ENCODE assay signal across 7 mouse cellular contexts in the genomic region with DNA sequence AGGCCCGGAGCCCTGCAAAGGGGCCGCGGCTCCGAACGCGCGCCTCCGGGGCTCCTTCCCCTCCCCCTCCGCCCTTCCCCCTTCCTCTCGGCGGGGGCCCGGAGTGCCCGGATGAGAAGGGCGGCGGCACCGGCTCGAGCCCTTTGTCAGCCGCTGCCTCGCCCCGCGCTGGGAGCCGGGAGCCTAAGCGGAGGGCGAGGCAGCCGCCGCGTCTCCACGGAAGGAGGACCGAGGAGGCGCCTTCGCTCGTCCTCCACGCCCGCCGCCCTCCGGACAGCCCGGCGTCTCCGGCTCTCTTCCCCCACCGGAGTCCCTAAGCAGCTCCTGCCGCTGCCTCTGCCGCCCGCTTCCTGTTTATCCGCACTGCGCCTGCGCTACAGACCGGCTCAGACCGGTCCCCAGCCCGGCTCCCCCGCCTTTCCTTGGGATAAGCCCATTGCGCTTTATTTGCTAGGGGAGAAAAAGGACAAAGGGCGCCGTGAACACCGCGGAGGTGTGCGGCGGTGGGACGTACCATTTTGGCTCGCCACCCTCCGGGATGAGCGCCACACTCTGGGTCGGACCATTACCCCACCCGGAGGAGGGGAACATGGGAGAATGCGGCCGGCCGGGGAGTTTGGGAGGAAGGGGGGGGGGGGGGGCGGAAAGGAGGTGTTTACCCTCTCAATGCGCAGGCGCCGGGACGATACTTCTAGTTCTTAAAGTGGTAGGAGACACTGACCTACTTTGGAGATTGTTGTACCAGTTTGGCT. TPM values are rescaled to one million over a fixed set of nuclear protein-coding genes. Genes with fewer than 3 reads are reported as not detected.
DNase-seq lines count a peak whose midpoint lies in the region; ATAC-seq and TF ChIP-seq lines count a peak whose summit lies in the region.

TSS of gene Mgea5 (minus strand) at position 657 of the 752 bp plus-strand sequence.

- DNase-seq in adrenal gland, postnatal 10 days, result peak; percentile 98
- peak; percentile 98 for DNase-seq in embryonic facial prominence, embryonic 10.5 days (ENCODE audit: low spot score)
- DNase-seq in gonadal fat pad, adult 2 months (ENCODE audit: low read depth), result peak; percentile 80
- peak; percentile 99 for DNase-seq in left cerebral cortex, postnatal 4 days

- peak; percentile 98 for ATAC-seq in intestine, postnatal 0 days
- ATAC-seq in midbrain, embryonic 12.5 days (ENCODE audit: low FRiP score, low read depth), result peak; percentile 97

- no peaks in the 10 kb centered on the region for H3K27me3 ChIP-seq in embryonic facial prominence, embryonic 10.5 days (replicated peaks; ENCODE audit: low read depth, poor library complexity, severe bottlenecking)
- H3K27me3 ChIP-seq in intestine, postnatal 0 days (replicated peaks; ENCODE audit: control insufficient read depth, insufficient read depth, low read length), result no peaks in the 10 kb centered on the region
- H3K27me3 ChIP-seq in midbrain, embryonic 12.5 days, result no peaks in the 10 kb centered on the region
- H3K27me3 ChIP-seq in small intestine, adult 2 months (ENCODE audit: control insufficient read depth, insufficient read depth, low read length), result no peaks in the 10 kb centered on the region

- peak within 1 kb of the TSS; percentile 95 for H3K9ac ChIP-seq in intestine, postnatal 0 days (ENCODE audit: low read depth, low read length)
- H3K9ac ChIP-seq in midbrain, embryonic 12.5 days (replicated peaks), result peak within 1 kb of the TSS; percentile 99

- H3K4me3 ChIP-seq in embryonic facial prominence, embryonic 10.5 days, result peak within 1 kb of the TSS; percentile 99
- H3K4me3 ChIP-seq in intestine, postnatal 0 days (ENCODE audit: low read depth, low read length), result peak within 1 kb of the TSS; percentile 97
- peak within 1 kb of the TSS; percentile 99 for H3K4me3 ChIP-seq in midbrain, embryonic 12.5 days
- H3K4me3 ChIP-seq in small intestine, adult 2 months (ENCODE audit: low read depth, low read length), result peak within 1 kb of the TSS; percentile 96

- no peak for TF ChIP-seq CTCF in intestine, postnatal 0 days (IDR thresholded peaks at IDR 0.05; ENCODE audit: low read depth)
- TF ChIP-seq CTCF in small intestine, adult 2 months (IDR thresholded peaks at IDR 0.05; ENCODE audit: extremely low read depth, insufficient read length, insufficient replicate concordance, low read depth, low read length), result no peak

- under 1% methylated on average over 71 of the region's 71 CpGs for WGBS in embryonic facial prominence, embryonic 10.5 days
- under 1% methylated on average over 63 of the region's 71 CpGs for WGBS in intestine, postnatal 0 days
- WGBS in midbrain, embryonic 12.5 days, result under 1% methylated on average over 61 of the region's 71 CpGs
- under 1% methylated on average over 70 of the region's 71 CpGs for WGBS in small intestine, adult 2 months

- peak; percentile 93 for TF ChIP-seq POLR2A in small intestine, adult 2 months (IDR thresholded peaks at IDR 0.05; ENCODE audit: low read depth, low read length)

- H3K27ac ChIP-seq in embryonic facial prominence, embryonic 10.5 days (replicated peaks), result peak within 1 kb of the TSS; percentile 98
- H3K27ac ChIP-seq in intestine, postnatal 0 days (ENCODE audit: low read depth, low read length), result peak within 1 kb of the TSS; percentile 97
- H3K27ac ChIP-seq in midbrain, embryonic 12.5 days (replicated peaks), result peak within 1 kb of the TSS; percentile 99
- peak within 1 kb of the TSS; percentile 91 for H3K27ac ChIP-seq in small intestine, adult 2 months (ENCODE audit: insufficient read depth, low read depth, low read length)

- H3K36me3 ChIP-seq in embryonic facial prominence, embryonic 10.5 days (replicated peaks), result peaks cover 31% of the 10 kb centered on the region
- peaks cover 14% of the 10 kb centered on the region; the same call in 1 of the 2 replicates for H3K36me3 ChIP-seq in intestine, postnatal 0 days (ENCODE audit: control insufficient read depth, insufficient read depth)
- H3K36me3 ChIP-seq in midbrain, embryonic 12.5 days, result peaks cover 22% of the 10 kb centered on the region
- H3K36me3 ChIP-seq in small intestine, adult 2 months (ENCODE audit: control insufficient read depth, insufficient read depth, low read length), result peaks cover 9% of the 10 kb centered on the region

- intact Hi-C loops in left cerebral cortex, postnatal 4 days (cut with DNase I), result no loop called here

- peak within 1 kb of the TSS; percentile 73 for H3K4me2 ChIP-seq in intestine, postnatal 0 days (replicated peaks; ENCODE audit: low read depth)
- H3K4me2 ChIP-seq in midbrain, embryonic 12.5 days (replicated peaks), result peak within 1 kb of the TSS; percentile 70

- peaks cover 31% of the 10 kb centered on the region for H3K4me1 ChIP-seq in embryonic facial prominence, embryonic 10.5 days
- H3K4me1 ChIP-seq in intestine, postnatal 0 days (replicated peaks; ENCODE audit: control insufficient read depth, insufficient read depth, low read length), result 0 out of 2 replicates have a peak, but pooled peaks cover 7% of the 10 kb centered on the region
- H3K4me1 ChIP-seq in midbrain, embryonic 12.5 days, result peaks cover 33% of the 10 kb centered on the region
- H3K4me1 ChIP-seq in small intestine, adult 2 months (ENCODE audit: control insufficient read depth, insufficient read depth, insufficient read length, low read length), result peaks cover 8% of the 10 kb centered on the region

- H3K9me3 ChIP-seq in embryonic facial prominence, embryonic 10.5 days, result no peaks in the 10 kb centered on the region
- no peaks in the 10 kb centered on the region for H3K9me3 ChIP-seq in intestine, postnatal 0 days (ENCODE audit: control insufficient read depth)
- no peaks in the 10 kb centered on the region for H3K9me3 ChIP-seq in midbrain, embryonic 12.5 days

RNA-seq across cellular contexts. Expression of gene Mgea5, which starts in this region (rescaled TPM):
- 10 to 100 TPM; 54.7 to 69.3 TPM for total RNA-seq in adrenal gland, postnatal 10 days (2021)
- polyA plus RNA-seq in embryonic facial prominence, embryonic 10.5 days (2016; fragmentation: Nextera tagmentation; extraction: Ambion mirVana), result 61.3 and 62.3 TPM in 2 replicates
- 26.2 and 31.6 TPM in 2 replicates for polyA plus RNA-seq in gonadal fat pad, adult 2 months (2012; rRNA removed)
- 18.2 and 19.3 TPM in 2 replicates for polyA plus RNA-seq in intestine, postnatal 0 days (2015; fragmentation: Nextera tagmentation; extraction: Ambion mirVana)
- total RNA-seq in left cerebral cortex, postnatal 4 days (2021), result 100 to 1,000 TPM; 207 to 210 TPM
- 115 and 123 TPM in 2 replicates for polyA plus RNA-seq in midbrain, embryonic 12.5 days (2016; fragmentation: Nextera tagmentation; extraction: Ambion mirVana)
- 3.4 and 8.3 TPM in 2 replicates for polyA plus RNA-seq in small intestine, adult 2 months (2012; rRNA removed)

Comparison
In these comparisons a context has a peak if more than half of its experiments do, and no peak if none do; other contexts are left out.
1. Peak in every context shown above with its lines: DNase-seq, ATAC-seq, H3K4me3 ChIP-seq and H3K27ac ChIP-seq.